Mouse (Mus musculus): ENCODE results near the gene Otos.

Gene Otos

DNA sequence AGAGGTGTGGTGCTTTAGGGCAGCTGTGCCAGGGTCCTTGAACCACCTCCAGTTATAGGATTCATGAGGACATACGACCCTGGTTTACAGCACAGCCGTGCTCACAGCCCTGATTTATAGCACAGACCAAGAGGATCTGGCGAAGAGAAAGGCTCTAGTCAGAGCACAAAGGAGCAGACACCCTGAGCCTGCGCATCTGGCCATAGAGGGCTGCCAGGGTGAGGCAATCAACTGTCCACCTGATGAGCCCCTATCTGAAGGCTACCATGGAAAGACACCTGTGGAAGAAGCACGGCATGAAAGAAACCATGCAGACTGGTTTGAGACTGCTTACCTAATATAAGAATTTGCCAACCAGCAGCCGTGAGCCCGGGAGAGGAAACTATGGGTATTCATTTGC is 2.0 kb downstream of the Otos start:
- in situ Hi-C loops (cut with MseI, MboI): no loop called here

DNA sequence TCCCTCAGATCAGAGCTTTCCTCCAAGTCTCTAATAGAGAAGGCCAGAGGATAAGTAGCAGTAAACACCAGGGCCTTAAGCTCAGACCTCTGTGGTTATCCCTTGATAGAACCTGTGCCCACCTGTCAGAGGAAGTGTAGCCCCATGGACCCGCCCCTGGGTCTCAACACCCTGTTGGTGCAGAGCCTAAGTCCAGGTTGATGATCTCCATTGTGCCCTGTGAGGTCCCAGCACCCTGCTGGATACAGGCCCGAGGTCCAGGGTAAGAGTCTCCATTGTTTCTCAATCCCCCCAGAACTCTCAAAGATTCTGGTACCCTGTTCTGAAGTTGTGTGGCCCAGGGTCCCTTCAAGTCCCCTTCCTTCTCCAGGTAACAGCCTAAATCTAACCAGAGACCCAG is 2.5 kb downstream of the Otos start:
- in situ Hi-C loops (cut with MseI, MboI): no loop called here

DNA sequence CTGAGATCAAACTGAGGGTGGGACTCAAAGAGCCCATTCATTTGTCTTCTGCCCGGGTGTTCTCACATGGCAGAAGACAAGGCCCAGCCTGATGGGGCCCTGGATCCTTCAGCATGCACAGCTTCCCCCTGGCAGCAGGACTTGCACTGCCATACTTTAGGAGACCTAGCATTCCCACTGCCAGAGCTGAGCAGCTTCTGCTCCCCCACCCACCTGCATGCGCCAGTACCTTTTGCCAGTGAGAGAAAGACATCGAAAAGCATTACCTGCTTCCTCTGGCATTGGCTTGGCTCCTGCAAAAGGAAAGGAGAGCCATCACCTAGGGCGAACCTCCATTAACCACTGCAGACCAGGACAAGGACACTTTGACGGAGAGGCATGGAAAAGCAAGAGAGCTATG is 3.7 kb downstream of the Otos start:
- in situ Hi-C loops (cut with MseI, MboI): no loop called here

DNA sequence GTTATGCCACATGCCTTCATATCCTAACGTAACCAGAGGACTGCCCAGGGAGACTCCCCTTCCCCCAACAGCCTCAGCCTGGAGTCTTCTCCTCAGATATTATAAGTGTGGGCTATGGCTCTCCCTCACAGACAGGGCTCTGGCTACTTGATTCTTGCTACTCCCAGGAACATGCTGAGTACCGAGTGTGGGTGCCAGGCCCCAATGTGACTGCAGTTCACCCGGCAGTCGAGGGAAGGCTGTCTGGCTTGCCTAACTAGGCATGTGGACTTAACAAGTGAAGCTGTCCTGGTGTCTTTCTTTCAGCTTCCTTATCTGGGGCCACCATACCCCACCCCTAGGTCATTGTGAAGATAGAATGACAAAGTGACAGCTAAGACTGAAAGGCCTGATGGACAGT is 5.0 kb downstream of the Otos start:
- in situ Hi-C loops (cut with MseI, MboI): no loop called here

DNA sequence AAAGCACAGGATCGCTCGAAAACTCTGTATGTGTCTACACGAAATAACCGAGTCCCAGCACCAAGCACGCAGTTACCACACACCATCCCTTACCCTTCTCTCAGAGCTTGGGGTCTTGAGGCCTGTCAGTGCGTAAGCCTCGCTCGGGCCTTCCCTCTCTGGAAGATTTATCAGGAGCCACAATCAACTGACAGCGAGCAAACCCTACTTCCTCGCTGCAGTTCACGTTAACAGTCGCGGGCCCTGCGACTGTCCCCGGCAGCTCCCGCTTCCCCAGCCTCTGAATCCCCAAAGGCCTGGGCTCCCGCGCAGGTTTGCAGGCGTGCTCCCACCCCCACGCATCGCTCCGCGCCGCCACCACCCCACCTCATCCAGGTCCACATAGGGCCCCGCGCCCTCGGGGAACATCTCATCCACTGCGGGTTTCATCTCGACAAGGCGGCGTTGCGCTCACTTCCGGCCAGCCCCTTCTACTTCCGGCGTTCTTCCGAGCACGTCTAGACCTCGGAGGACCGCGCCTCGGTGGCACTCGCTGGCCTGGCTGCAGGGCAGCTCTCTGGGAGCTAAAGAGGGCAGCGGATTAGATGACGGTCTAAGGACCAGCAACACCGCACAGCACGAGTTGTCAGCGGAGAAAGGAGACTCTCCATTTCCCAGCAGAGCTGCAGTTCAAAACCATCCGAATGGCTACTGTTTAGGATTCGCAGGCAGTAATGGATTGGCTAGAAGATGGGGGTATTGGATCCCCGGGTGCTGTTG is 6.9 kb downstream of the Otos start, which contains the start of gene Cops9:
Gene Cops9 (minus strand): TSS at position 472 of the 759 bp plus-strand sequence.
- in situ Hi-C loops (cut with MseI, MboI): no loop called here

DNA sequence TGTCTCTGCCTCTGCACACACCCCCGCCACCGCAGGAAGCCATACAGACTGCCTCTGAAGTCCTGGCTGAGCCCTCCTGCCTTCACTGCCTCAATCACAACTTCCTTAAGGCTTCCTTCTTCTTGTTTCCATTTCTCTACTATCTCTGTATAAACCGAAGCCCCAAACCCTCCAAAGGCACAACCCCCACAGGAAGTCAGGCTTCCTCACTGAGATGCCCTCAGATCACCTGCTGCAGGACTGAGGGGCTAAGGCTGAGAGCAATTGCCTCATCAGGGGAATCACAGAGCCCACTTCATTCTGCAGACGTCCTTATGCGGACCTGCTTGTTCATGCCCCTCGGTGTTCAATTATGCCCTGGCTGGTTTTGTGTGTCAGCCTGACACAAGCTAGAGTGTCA is 8.2 kb downstream of the Otos start:
- in situ Hi-C loops (cut with MseI, MboI): no loop called here

DNA sequence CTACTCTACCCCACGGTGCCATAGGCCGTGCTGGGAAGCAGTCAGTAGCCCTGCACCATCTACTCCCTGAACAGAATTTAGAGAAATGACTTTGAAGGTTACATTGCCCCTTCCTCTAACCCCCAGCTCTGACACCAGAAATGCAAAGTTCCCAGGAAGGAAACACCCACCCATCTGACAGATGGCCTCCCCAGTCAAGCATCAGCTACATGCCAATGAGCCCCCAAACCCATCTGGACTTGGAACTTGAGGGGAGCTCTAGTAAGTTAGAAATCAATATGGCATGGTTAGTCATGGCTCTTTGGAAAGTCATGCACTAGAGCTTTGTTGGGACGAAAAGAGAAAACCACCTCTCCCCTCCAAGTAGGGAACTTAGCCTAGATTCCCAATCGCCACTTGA is 9.9 kb downstream of the Otos start:
- in situ Hi-C loops (cut with MseI, MboI): no loop called here

DNA sequence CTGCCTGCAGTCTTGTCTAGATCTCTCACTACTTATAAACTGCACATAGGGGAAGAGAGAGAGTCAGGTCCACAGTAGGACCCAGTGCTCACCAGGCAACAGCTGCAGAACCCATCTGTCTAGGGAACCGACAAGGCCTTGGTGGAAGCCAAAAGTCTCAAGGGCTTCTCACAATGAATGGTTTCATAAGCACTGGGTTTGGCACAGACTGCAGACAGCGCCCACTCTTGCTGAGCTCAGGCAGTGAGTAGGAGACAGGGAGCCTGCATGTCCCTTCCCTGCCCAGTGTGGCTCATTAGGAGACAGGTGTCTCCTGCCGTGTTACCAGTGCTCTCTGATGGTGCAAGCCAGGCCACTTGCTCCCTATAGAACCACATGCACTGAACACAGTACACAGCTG is 10.5 kb downstream of the Otos start:
- in situ Hi-C loops (cut with MseI, MboI): no loop called here

DNA sequence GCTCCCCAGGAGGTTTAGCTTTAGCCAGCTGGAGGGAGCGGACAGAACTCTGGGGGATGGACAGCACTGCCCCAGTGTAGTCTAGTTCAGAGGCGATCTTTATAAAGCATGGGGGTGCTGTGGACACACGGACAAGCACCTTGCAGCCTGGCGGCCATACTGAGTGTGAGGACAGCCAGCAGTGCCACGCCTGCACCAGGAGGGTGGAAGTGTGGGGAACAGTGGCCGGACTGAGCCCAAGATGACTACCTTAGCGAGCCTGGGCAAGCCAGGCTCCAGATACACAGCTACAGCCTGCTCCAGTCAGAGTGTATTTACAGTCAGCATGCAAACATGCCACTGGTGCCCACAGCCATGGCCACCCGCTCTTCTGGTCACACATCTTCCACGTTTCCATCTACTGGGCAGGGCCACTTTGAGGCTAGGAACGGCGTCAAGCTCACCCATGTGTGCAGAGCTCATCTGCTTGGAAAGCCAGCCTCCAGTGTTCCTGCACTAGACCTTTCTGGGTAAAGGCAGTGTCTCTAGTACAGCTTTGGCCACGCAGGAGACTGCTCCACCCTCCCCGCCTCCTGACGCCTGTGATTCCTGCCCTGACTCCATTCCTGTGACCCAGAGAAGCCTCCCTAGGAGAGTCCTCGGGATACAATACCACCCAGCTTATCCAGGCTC is 11.0 kb downstream of the Otos start:
- in situ Hi-C loops (cut with MseI, MboI): no loop called here

DNA sequence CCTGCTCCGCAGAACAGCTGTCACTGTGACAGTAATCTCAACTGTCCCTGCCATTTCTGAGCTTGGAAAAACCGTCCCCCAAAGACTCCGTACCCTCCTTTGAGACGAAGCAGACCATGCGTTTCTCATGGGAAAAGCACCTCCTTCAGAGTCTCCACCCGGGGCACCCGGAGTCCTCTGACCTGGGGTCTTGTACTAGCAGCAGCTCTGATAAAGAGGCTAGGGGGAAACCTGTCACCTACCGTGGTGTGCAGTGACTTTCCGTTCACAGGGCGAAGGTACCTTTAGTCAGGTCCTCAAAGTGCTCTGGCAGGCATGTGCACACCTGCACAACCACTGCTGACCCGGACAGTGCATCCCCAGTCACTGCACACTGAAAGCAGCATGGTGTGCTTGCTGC is 12.0 kb downstream of the Otos start:
- in situ Hi-C loops (cut with MseI, MboI): no loop called here

DNA sequence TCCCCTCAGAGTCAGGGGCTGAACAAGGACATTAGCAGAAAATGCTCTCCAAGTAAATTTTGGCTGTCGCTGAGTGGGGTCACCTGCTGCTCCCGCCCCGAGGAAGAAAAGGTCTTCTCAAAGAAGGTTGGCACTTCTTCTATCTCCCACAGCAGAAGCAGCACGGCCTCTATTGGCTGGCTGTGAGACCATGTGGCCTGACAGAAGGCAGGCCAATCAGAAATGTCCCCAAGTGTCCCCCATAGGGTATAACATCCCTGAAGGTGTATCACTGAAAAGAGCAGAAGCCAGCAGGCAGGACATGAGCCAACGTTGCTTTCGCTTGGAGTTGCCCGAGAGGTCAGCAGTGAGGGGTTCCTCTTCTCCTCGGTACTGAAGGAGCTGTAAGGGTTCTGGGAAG is 12.6 kb downstream of the Otos start:
- in situ Hi-C loops (cut with MseI, MboI): no loop called here

DNA sequence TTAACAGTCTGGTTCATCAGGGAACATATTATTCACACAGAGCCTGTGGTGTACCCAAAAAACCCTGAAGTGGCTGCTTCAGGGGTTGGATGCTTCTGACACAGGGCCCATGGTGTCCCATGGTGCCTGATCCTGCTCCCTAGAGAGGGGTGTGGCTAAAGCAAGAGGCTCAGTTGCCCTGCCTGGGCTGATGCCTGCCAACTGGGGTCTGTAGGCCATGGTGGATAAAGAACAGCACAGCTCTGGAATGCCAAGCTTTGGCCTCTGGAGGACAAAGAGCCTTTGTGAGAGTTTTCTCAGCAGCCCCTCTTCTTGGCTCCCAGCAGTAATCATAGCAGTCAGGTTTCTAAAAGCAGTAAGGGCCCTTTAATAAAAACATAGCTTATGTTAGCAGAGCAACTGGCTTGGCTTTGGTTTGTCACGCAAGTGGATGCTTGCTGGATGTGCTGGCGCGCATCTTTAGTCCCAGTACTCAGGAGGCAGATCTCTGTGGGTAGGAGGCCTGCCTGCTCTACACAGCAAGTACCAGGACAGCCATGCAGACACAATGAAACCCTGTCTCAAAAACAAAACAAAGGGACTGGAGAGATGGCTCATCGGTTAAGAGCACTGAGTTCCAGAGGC is 13.6 kb downstream of the Otos start:
- in situ Hi-C loops (cut with MseI, MboI): no loop called here

DNA sequence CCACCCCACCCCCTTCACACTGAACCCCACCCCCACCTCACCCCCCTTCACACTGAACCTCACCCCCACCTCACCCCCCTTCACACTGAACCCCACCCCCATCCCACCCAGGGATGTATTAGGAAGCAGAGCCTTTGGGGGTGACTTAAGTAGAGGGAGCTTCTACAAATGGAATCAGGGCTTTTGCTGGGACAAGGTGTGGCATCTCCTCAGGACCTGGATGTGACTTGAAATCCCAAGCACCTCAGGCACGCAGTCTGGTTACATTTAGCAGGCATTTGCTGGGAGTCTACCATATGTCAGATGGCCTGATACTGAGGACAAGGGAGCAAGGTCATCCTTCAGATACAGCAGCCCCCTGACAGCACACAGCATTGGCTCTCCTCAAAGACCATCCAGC is 14.1 kb downstream of the Otos start:
- in situ Hi-C loops (cut with MseI, MboI): no loop called here

DNA sequence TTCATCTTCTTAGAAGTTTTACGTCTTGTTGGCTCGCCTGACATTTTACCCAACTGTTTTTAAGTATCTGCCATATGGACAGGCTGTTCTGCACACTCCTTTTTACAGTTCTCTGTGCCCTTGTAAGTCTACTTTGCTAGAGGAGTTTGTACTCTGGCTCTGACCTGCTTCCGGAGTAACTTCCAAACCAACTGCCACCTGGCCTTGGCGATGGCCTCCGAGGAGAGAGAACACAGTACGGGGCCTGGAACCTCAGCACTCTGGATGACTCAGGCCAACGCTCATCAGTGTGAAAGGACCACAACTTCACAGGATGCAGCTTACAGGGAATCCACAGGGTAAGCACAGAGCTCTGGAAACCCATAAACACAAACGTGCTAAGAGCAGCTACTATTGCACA is 14.9 kb downstream of the Otos start:
- in situ Hi-C loops (cut with MseI, MboI): no loop called here

DNA sequence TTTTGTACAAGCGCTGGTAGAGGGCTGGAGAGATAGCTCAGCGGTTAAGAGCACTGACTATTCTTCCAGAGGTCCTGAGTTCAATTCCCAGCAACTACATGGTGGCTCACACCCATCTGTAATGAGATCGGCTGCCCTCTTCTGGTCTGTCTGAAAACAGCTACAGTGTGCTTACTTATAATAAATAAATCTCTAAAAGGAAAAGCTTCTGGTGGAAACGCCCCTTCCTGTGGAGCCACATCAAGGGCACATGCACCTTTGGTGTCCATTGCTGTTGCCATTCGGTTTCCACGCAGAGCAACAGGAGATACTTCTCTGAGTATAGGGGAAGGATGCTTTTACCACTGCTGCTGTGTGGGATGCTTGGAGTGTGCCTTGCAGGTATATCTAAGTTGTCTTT is 15.7 kb downstream of the Otos start:
- in situ Hi-C loops (cut with MseI, MboI): no loop called here

DNA sequence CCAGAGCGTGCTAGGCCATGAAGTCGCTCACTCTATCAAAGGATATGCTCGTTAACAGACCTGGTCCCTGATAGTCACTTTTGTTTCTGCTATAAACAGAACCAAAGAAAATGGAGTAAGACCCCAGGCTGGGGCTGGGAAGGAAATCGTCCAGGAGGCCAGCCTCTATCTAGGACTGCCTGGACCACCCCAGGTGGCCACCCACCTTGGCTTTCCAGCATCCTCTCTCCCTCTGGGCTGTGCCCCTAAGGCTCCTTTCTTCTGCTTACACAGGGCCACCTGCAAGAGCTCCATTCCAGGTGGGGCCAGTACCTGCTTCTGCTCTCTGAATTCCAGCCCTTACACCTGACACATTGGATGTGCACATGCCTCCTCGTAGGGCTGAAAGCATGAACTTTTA is 16.4 kb downstream of the Otos start:
- in situ Hi-C loops (cut with MseI, MboI): no loop called here

DNA sequence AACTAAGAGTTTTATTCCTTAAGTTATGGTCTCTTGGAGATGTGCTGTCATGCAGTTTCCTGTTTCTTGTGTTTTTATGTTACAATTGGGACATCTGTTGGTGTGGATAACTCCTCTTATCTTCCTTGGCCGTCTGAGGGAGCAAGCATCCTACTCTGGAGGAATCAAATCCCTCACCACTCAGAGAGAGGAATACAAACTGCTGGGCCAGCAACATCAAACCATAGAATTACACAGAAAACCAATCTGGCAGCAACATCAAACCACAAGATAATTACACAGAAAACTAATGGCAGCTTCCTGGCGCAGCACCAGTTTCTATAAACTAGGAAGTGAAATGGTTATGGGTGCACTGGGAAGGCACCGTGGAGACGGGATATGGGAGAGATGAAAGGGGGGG is 20.4 kb downstream of the Otos start:
- in situ Hi-C loops (cut with MseI, MboI): no loop called here

DNA sequence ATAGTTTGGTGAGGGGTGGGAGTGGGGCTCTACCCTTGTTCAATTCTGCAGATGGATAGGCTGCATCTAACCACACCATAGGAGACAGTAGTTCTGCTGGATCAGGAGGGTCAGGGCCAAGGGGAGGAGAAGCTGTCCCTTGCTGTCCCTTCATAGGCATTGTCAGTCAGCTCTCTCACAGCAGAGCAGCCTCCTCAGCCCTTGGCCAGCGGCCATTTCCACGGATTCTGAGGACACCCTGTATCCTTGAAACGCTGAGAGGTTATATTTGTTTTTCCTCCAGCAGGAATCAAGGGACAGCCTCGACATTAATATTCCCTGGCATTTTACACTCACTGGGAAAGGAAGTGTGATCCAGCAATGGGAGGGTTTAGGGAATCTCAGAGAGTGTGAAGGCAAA is 30.3 kb downstream of the Otos start:
- in situ Hi-C loops (cut with MseI, MboI): no loop called here

DNA sequence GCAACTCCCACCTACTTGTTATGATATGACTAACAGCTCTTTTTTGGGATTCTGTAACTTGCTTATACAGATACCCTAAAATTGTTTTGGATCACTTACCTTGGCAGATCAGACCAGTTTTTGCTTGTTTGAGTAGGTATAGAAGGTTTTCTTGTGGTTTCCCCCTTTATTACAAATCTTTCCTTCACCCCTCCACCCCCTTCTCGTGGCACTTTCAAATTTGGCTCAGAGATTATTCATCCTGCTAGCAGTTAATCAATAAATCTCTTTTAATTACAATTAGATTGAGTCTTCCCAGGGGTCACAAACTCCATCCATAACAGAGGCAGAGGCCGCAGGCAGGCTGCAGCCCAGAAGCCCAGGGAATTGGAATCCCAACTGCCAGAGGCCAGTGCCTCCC is 31.2 kb downstream of the Otos start, which contains the start of gene Olfr12:
Gene Olfr12 (plus strand): TSS at position 301 of the 400 bp plus-strand sequence.
- in situ Hi-C loops (cut with MseI, MboI): no loop called here

DNA sequence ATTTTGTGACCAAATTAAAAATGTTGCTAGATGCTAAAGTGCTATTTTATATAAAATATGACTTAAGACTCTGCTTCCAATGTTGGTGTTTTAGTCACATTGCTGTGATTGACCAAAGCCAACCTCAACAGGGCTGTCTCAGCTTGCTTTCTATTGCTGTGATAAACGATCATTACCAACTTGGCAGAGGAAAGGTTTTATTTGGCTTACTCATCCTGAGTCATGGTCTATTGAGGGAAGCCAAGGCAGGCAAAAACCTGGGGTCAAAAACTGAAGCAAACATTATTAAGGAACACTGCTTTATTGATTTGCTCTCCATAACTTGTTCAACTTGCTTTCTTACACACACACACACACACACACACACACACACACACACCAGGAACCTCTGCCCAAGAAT is 32.6 kb downstream of the Otos start:
- in situ Hi-C loops (cut with MseI, MboI): no loop called here

DNA sequence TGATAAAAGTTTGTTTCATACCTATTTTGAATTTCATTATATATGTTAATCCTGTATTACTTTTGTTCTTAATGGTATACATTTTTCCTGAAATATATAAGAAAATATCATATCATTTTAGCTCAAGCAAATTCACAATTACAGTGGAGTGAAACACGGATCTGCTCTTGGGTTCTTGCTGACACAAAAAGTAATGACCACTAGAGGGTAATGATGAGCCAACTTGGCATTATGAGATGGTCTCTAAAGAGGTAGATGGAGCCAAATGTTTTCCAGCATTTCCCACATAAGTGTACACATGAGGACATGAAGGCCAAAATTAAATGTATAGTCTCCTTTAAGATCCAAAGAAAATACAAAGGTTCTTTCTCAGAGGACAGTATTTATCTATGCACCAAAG is 34.1 kb downstream of the Otos start:
- in situ Hi-C loops (cut with MseI, MboI): loop anchor here (5.0 kb wide), 1 partner anchor 92 kb away; no protein-coding TSS in a partner anchor

DNA sequence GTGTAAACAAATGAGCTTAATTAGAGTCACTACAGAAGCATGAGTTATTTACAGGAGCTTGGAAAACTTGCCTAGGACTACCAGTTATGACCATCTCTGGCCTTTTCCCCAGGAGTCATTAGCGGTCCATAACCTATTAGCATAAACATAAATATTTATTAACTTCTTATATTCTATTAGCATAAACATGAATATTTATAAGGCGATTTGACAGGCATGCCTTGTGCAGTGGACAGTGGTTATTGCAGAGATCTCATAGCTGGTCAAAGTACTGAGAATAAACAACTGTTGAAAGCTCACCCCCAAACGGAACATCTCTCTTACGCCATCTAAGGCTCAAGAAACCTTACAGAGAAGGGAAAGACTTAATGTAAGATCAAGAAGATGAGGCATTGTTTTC is 35.5 kb downstream of the Otos start:
- in situ Hi-C loops (cut with MseI, MboI): loop anchor here (5.0 kb wide), 1 partner anchor 91 kb away; no protein-coding TSS in a partner anchor

DNA sequence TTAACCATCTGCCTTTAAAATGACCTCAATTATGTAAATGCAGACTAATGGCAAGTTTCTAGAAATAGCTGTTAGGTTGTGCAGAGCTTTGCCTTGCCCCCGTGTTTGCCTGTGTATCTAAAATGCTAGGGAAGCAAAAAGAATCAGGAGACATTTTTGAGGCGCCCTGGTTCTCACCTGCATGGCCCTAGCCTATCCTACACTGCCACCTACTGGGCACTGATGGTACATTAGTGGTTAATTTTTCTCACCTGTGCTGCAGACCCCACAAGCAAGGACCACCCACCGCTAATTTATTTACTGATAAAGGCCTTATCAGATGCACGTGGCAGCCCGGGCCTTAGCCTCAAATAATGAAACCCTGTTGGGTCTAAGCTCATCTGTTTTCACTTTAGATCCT is 37.6 kb downstream of the Otos start:
- in situ Hi-C loops (cut with MseI, MboI): loop anchor here (5.0 kb wide), 1 partner anchor 89 kb away; no protein-coding TSS in a partner anchor

All from mouse trophoblast stem cell (cell line).